In genomic region chr17:45879478-45880250, GRCm38 (mm10) we compare ENCODE assay signal across 16 mouse cellular contexts.
A peak's percentile ranks its signal among the peaks of the same experiment; 100 is the strongest.
DNase-seq lines count a peak whose midpoint lies in the region; ATAC-seq and TF ChIP-seq lines count a peak whose summit lies in the region.
"Had no signal": no experiment of that assay in that cellular context is flagged by ENCODE, and none has a peak within 500 bp of the region (broad histone marks: within the 10 kb centered on the region; RNA-seq: fewer than 3 reads in every experiment).

No protein-coding gene starts in this region.

- H3K9ac ChIP-seq in liver, adult 2 months (ENCODE audit: low read depth, low read length): no peak overlapping the region
- H3K9ac ChIP-seq in embryonic facial prominence, embryonic 15.5 days: no peak overlapping the region
- H3K9ac ChIP-seq: liver, embryonic 14.5 days; neural tube, embryonic 15.5 days had no signal

- no peaks in the 10 kb centered on the region for H3K9me3 ChIP-seq in embryonic facial prominence, embryonic 15.5 days (replicated peaks)
- H3K9me3 ChIP-seq: neural tube, embryonic 15.5 days had no signal

- H3K4me2 ChIP-seq in embryonic facial prominence, embryonic 15.5 days (replicated peaks): no peak overlapping the region
- H3K4me2 ChIP-seq: midbrain, embryonic 11.5 days; neural tube, embryonic 15.5 days had no signal

- 46% methylated on average over 6 of the region's 6 CpGs for WGBS in liver, adult 2 months
- WGBS in embryonic facial prominence, embryonic 15.5 days: 50% methylated on average over 6 of the region's 6 CpGs

- 0 out of 2 replicates have a peak, but pooled peaks have one; percentile 48 for ATAC-seq in embryonic facial prominence, embryonic 15.5 days (ENCODE audit: insufficient number of reproducible peaks, low FRiP score, low TSS enrichment, low read depth)

- no peak overlapping the region for H3K27ac ChIP-seq in liver, adult 2 months (replicated peaks; ENCODE audit: insufficient read depth, low read depth, low read length)
- H3K27ac ChIP-seq in embryonic facial prominence, embryonic 15.5 days (replicated peaks): no peak overlapping the region
- H3K27ac ChIP-seq: left cerebral cortex, adult 2 months; liver, embryonic 14.5 days; neural tube, embryonic 15.5 days had no signal

- no peaks in the 10 kb centered on the region for H3K79me2 ChIP-seq in liver, adult 2 months (ENCODE audit: control insufficient read depth, insufficient read depth, low read length)

- TF ChIP-seq POLR2A in liver, adult 2 months (IDR thresholded peaks at IDR 0.05; ENCODE audit: extremely low read depth, insufficient read depth, low read length): no peak

- H3K4me1 ChIP-seq in liver, adult 2 months (ENCODE audit: control insufficient read depth, insufficient read depth, low read length): peaks cover 12% of the 10 kb centered on the region
- H3K4me1 ChIP-seq in embryonic facial prominence, embryonic 15.5 days: peaks cover 9% of the 10 kb centered on the region; the same call in 1 of the 2 replicates
- H3K4me1 ChIP-seq: neural tube, embryonic 15.5 days had no signal

- no peaks in the 10 kb centered on the region for H3K27me3 ChIP-seq in liver, adult 2 months (ENCODE audit: control insufficient read depth, insufficient read depth, low read length)
- peaks cover 4% of the 10 kb centered on the region for H3K27me3 ChIP-seq in embryonic facial prominence, embryonic 15.5 days

- no peaks in the 10 kb centered on the region for H3K36me3 ChIP-seq in liver, adult 2 months (ENCODE audit: control insufficient read depth, insufficient read depth, low read length)
- H3K36me3 ChIP-seq in embryonic facial prominence, embryonic 15.5 days: no peaks in the 10 kb centered on the region
- H3K36me3 ChIP-seq: neural tube, embryonic 15.5 days had no signal

- no peak for TF ChIP-seq CTCF in liver, adult 2 months (IDR thresholded peaks at IDR 0.05; ENCODE audit: low read depth, low read length)

- no peak overlapping the region for H3K4me3 ChIP-seq in liver, adult 2 months (ENCODE audit: insufficient read depth, low read depth, low read length)
- H3K4me3 ChIP-seq in embryonic facial prominence, embryonic 15.5 days (replicated peaks): no peak overlapping the region
- H3K4me3 ChIP-seq: left cerebral cortex, adult 2 months; neural tube, embryonic 15.5 days had no signal

- DNase-seq in gastrocnemius, adult 18-20 months (ENCODE audit: low spot score): peak; percentile 43
- DNase-seq in gastrocnemius, adult 8-10 months (ENCODE audit: low spot score in 2 of 2): no peak
- peak; percentile 58 for DNase-seq in liver, adult 2 months (ENCODE audit: extremely low read depth, low read depth, low spot score)
- no peak for DNase-seq in liver
- peak; percentile 49 for DNase-seq in 3T3-L1 (ENCODE audit: low read depth, low spot score)
- DNase-seq in embryo, embryonic 11 days: no peak
- DNase-seq in testis, postnatal 14 days (ENCODE audit: low spot score): no peak
- DNase-seq: B cell, adult 2 months; cerebellum, adult 11-12 months; heart, postnatal 14 days; thymus, postnatal 25 days had no signal

Comparison
In these comparisons a context has a peak if more than half of its experiments do, and no peak if none do; other contexts are left out.
1. DNase-seq: peak in gastrocnemius, adult 18-20 months (single experiment), liver, adult 2 months (single experiment) and 3T3-L1 (single experiment); none in gastrocnemius, adult 8-10 months (0 of 2), liver (single experiment), embryo, embryonic 11 days (single experiment) and testis, postnatal 14 days (single experiment).